Mouse (Mus musculus) megakaryocyte, embryonic 14.5 days (primary cell): ENCODE results near the gene Schip1. TPM values are rescaled to one million over a fixed set of nuclear protein-coding genes. Genes with fewer than 3 reads are reported as not detected.

Source experiments
- H3K27me3 ChIP-seq: replicated peaks from 2 replicates; pipeline ENCODE3; 2012; ENCODE audit warnings: inconsistent platforms
- H3K36me3 ChIP-seq: replicated peaks from 2 replicates; pipeline ENCODE3; 2012; ENCODE audit warnings: low read length, inconsistent platforms, mixed read lengths
- H3K4me1 ChIP-seq: 2 replicates; pipeline ENCODE4 v1.6.1; 2012; ENCODE audit warnings: inconsistent platforms
- H3K4me3 ChIP-seq: replicated peaks from 2 replicates; pipeline ENCODE3; 2012; ENCODE audit warnings: moderate library complexity, mild to moderate bottlenecking, inconsistent platforms
- H3K9me3 ChIP-seq: 2 replicates; pipeline ENCODE4 v1.6.1; 2012; ENCODE audit warnings: inconsistent platforms
- FLI1 ChIP-seq: IDR thresholded peaks from 2 replicates; pipeline ENCODE4 v1.6.1; 2012; ENCODE audit warnings: low read length, inconsistent platforms, mixed read lengths
- GATA1 ChIP-seq: IDR thresholded peaks from 3 replicates; pipeline ENCODE4 v1.6.1; 2012; ENCODE audit warnings: mixed read lengths, low read length, inconsistent platforms, borderline replicate concordance
- polyA plus RNA-seq: library from polyadenylated mRNA; stranded (reverse); fragments of >175 nt; gene quantifications from 2 replicates; pipeline ENCODE4 v1.2.3, GENCODE M21; 2012; ENCODE audit warnings: low replicate concordance; ENCODE audit not compliant: insufficient read depth

The Schip1 gene
- polyA plus RNA-seq, 1 experiment: 18.7 TPM

DNA sequence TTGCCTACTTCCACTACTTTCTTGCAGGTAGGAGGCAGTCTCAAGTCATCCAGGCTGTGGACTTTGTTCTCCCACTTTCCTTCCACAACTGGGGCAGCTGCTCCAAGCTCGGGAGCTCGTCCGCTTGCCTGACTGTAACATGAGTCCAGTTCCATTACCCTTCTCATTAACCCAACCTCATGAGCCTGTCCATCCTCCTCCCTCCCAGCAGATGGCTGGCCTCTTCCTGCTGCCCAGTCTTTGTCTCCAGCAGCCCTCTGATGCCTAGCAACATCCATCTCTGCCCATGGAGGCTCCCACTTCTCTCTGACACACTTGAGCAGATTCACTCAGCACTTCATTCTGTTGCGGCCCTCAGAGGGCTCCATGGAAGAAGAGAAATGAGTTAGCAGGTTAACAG is 204.6 kb downstream of the Schip1 start:
- H3K27me3 ChIP-seq: peaks cover 2% of the 10 kb centered on the region
- no peaks in the 10 kb centered on the region for H3K36me3 ChIP-seq
- no peak for TF ChIP-seq FLI1
- no peak for TF ChIP-seq GATA1
- peaks cover 14% of the 10 kb centered on the region for H3K4me1 ChIP-seq
- H3K9me3 ChIP-seq: peaks cover 5% of the 10 kb centered on the region; the same call in 1 of the 2 replicates
- H3K4me3 ChIP-seq: no peak overlapping the region

DNA sequence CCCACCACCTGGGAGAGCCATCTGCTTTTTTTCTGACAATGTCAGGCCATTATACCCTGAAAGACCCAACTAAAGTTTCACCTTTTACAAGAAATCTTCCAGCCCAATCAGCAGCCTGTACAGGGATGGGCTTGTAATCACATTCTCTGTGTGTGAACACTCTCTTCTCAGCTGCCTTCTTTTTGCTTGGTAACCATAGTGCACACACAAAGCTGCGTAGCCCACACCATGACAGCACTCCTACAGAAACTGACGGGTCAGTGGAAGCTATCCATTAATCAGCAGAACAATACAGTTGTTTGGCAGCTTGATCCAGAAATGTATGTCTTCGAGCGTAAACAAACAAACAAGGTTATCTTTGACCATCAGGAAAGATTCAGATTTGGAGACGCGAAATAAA is 205.6 kb downstream of the Schip1 start:
- Histone ChIP-seq H3K4me1 (peaks cover 19% of the 10 kb centered on the region), H3K9me3 (peaks cover 5% of the 10 kb centered on the region; the same call in 1 of the 2 replicates), H3K27me3 (peaks cover 2% of the 10 kb centered on the region), H3K4me3 (no peak overlapping the region), H3K36me3 (no peaks in the 10 kb centered on the region)
- no peak for TF ChIP-seq FLI1
- no peak for TF ChIP-seq GATA1

DNA sequence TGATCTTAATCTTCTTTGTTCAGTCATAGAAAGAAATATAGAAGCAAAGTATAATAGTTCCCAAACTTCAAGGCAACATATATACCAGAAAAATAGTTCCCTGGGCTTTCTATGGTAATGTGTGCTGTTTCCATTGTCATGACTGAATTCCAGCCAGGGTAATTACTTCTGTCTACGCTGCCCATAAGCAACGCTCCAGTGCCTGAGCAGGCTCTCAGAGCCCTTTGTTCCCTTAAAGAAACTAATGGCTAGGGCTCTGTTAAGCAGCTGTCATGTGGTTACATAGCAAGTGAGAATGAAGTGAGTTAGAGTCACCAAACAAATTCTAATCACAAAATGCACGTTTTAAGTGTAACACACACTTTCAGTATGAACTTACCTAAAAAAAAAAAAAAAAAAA is 206.9 kb downstream of the Schip1 start:
- H3K27me3 ChIP-seq: peaks cover 2% of the 10 kb centered on the region
- no peak overlapping the region for H3K4me3 ChIP-seq
- H3K36me3 ChIP-seq: no peaks in the 10 kb centered on the region
- TF ChIP-seq FLI1: no peak
- no peak for TF ChIP-seq GATA1
- peaks cover 19% of the 10 kb centered on the region for H3K4me1 ChIP-seq
- H3K9me3 ChIP-seq: peaks cover 5% of the 10 kb centered on the region; the same call in 1 of the 2 replicates

DNA sequence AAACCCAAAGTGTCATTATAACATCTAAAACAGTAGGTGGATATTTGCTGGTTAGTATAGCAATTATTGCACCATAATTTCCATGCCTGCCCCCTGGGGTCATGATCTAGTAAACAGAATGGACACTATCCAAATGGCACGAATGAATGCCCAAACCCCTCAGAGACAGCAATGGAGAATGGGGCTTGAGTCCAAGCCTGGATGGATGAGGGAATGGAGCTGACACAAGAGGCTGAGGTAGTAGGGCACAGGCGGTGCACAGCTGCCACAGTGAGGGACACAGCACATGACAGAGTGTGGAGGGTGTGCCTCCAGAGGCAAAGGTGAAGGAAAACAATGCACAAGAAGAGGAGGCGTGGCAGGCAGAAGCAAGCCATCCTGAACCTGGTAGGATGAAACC is 207.3 kb downstream of the Schip1 start:
- Histone ChIP-seq H3K4me1 (peaks cover 19% of the 10 kb centered on the region), H3K36me3 (no peaks in the 10 kb centered on the region), H3K9me3 (peaks cover 5% of the 10 kb centered on the region; the same call in 1 of the 2 replicates), H3K27me3 (peaks cover 2% of the 10 kb centered on the region), H3K4me3 (peak overlapping the region; percentile 71)
- no peak for TF ChIP-seq FLI1
- TF ChIP-seq GATA1: no peak

DNA sequence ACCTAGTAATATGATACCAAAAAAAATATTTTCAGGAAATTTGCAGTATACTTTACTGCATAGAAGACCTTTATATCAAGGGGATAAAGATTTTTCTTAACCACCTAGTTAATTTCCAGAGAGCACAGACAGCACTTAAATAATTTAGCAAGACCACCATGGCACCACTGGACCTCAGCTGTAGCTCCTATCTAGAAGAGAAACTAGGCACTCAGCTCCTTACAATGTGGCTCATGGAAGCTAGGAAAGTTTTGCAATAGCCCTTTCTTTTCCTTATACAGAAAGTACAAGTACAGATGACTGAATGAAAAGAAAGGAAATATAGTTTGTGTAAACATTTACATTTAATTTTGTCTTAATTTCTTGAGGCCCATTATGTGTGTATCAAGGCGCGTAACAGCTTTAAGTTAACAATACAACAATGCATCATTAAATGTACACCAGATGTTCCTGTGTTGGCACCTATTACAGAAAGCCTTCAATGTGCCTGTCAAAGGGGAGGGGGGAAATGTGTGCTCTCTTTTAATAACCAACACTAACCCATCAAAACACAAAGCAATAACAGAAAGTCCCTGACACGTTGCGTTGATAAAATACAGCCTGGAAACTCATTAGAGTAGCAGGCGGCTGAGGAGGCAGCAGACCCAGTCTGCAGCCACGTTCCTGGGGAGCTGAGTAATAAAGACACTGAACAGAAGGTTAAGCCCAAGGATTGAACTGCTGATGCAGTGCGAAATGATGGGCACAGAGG is 218.4 kb downstream of the Schip1 start:
- TF ChIP-seq FLI1 (no peak), GATA1 (no peak)
- Histone ChIP-seq H3K36me3 (no peaks in the 10 kb centered on the region), H3K4me3 (no peak overlapping the region), H3K27me3 (no peaks in the 10 kb centered on the region), H3K4me1 (no peaks in the 10 kb centered on the region), H3K9me3 (no peaks in the 10 kb centered on the region)

DNA sequence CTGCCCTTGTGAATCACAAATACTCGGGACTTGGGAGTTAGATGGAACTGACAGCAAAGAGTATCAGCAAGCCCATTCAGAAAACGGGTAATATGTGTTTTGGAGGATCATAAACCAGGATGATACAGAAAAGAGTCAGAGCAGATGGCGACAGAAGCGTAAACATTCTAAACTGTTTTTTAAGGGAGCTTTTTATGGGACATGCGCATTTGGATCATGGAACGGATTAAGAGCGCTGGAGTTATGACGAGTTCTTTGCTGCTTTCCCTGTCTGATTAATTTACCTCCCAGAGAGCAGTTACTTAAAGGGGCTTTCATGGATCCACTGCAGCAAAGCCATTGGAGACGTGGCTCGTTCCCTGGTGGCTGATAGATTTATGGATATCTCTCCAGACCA is 219.0 kb downstream of the Schip1 start:
- no peak overlapping the region for H3K4me3 ChIP-seq
- H3K27me3 ChIP-seq: no peaks in the 10 kb centered on the region
- H3K36me3 ChIP-seq: no peaks in the 10 kb centered on the region
- no peaks in the 10 kb centered on the region for H3K4me1 ChIP-seq
- no peaks in the 10 kb centered on the region for H3K9me3 ChIP-seq
- TF ChIP-seq GATA1 (no peak), FLI1 (no peak)

DNA sequence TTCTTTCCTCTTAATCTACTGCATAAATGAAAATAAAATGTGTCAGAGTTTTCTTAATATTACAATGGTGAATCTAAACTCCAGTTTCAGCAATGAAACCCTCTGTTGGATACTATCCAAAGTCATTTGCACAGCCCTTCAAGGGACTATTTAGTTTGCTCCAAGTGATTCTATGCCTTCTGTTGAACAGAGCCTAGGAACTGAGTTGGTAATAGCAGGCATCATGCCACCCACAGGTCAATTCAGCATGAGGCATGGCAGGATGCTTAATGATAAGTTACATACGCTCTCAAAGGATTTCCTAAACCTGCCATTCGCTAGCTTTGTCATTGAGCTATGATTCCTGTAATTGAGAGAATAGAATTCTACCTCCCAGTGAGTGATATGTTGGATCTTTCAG is 219.9 kb downstream of the Schip1 start:
- H3K4me3 ChIP-seq: no peak overlapping the region

DNA sequence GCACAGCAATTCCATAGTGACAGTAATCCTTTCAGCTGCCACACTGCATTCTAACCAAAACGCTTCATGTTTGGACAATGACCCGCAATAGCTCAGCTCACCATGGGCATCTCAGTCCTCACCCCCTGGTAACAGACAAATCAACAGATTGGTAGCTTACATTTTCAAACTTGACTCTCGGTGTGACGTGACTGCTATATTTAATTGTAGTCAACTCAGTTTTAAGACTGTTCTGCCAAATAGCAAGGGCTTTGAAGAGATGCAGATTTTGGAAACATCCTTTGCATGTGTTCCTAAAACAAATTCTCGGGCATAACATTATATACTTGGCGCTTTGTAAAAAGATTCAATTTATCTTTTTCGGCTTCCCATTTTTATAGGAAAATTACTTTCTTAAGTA is 232.2 kb downstream of the Schip1 start:
- TF ChIP-seq GATA1: no peak
- TF ChIP-seq FLI1: no peak
- Histone ChIP-seq H3K27me3 (no peaks in the 10 kb centered on the region), H3K9me3 (no peaks in the 10 kb centered on the region), H3K4me1 (no peaks in the 10 kb centered on the region), H3K36me3 (no peaks in the 10 kb centered on the region), H3K4me3 (no peak overlapping the region)

More for the DNA sequence above, 219.9 kb downstream of the Schip1 start:
- H3K36me3 ChIP-seq: no peaks in the 10 kb centered on the region
- TF ChIP-seq GATA1 (no peak), FLI1 (no peak)
- H3K9me3 ChIP-seq: no peaks in the 10 kb centered on the region
- no peaks in the 10 kb centered on the region for H3K4me1 ChIP-seq
- H3K27me3 ChIP-seq: no peaks in the 10 kb centered on the region

DNA sequence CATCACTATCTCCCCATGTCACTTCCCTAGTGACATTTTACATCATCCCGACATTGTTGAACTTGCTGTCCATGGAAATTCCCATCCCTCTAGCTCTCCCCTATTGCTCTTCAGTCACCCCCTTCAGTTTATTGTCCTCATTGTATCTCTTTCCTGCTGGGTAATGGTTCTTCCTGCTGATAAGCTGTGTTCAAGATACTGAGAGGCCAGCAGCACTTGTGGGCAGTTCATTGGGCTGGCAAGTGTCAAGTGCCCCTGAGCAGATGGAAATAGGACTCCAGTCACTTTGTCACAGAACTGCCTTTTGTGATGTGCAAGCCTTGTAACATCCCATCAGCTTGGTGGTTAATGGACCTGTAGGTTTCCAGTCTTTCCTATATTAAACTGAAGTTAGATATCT is 241.0 kb downstream of the Schip1 start:
- H3K36me3 ChIP-seq: no peaks in the 10 kb centered on the region
- H3K27me3 ChIP-seq: no peaks in the 10 kb centered on the region
- TF ChIP-seq FLI1: no peak
- no peak for TF ChIP-seq GATA1
- no peaks in the 10 kb centered on the region for H3K9me3 ChIP-seq
- peaks cover 28% of the 10 kb centered on the region for H3K4me1 ChIP-seq
- peak overlapping the region; percentile 38 for H3K4me3 ChIP-seq

DNA sequence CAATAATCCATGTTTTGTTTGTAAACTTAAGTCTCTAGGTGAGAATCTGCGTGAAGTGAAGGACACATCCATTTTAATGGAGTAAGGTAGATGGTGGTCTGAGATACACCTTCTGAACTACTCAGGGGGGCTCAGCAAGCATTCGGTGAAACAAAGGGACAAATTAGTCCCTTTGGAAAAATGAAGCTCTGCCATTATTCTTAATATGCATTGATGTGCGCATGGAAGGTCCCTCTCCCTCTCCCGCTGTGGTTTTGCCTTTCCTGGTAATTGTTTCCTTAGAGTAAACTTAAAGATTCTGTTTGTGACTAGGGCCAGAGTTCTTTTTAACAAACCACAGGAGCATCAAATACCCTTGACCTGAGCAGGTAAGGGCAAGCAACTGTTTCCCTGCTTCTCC is 242.1 kb downstream of the Schip1 start:
- Histone ChIP-seq H3K36me3 (no peaks in the 10 kb centered on the region), H3K27me3 (no peaks in the 10 kb centered on the region), H3K9me3 (no peaks in the 10 kb centered on the region), H3K4me3 (no peak overlapping the region), H3K4me1 (peaks cover 29% of the 10 kb centered on the region)
- no peak for TF ChIP-seq GATA1
- no peak for TF ChIP-seq FLI1
